ENCODE assay signal across 9 mouse cellular contexts in genomic region chr1:75052091-75052490, GRCm38 (mm10).
DNase-seq lines count a peak whose midpoint lies in the region; TF ChIP-seq lines count a peak whose summit lies in the region.
"Had no signal": no experiment of that assay in that cellular context is flagged by ENCODE, and none has a peak within 500 bp of the region (broad histone marks: within the 10 kb centered on the region; RNA-seq: fewer than 3 reads in every experiment).

No protein-coding gene starts in this region.

- no peak overlapping the region for H3K4me3 ChIP-seq in MEL (ENCODE audit: control insufficient read depth in 1 of 2, insufficient read depth in 1 of 2, low read depth in 2 of 2, low read length in 2 of 2)
- no peak overlapping the region for H3K4me3 ChIP-seq in left cerebral cortex, adult 2 months
- no peak overlapping the region for H3K4me3 ChIP-seq in forebrain, embryonic 10.5 days
- H3K4me3 ChIP-seq: erythroblast, embryonic 14.5 days had no signal

- no peak for TF ChIP-seq EP300 in MEL (IDR thresholded peaks at IDR 0.05; ENCODE audit: low read depth in 1 of 2, low read length in 2 of 2)

- intact Hi-C loops in left cerebral cortex, adult 2 months (cut with DNase I): no loop called here

- TF ChIP-seq CTCF in MEL (IDR thresholded peaks at IDR 0.05 in 2 of 3, conservative IDR thresholded peaks at IDR 0.05 in 1 of 3; ENCODE audit: control insufficient read depth in 1 of 3, insufficient read depth in 1 of 3, low read depth in 2 of 3, low read length in 3 of 3, poor library complexity in 1 of 3, severe bottlenecking in 1 of 3): peak; percentile 28 to 74 (median 39)
- TF ChIP-seq CTCF in left cerebral cortex, adult 2 months (IDR thresholded peaks at IDR 0.05): peak; percentile 73

- no peaks in the 10 kb centered on the region for H3K79me2 ChIP-seq in MEL (ENCODE audit: control insufficient read depth, insufficient read depth, low read length, poor library complexity)

- no peak overlapping the region for H3K27ac ChIP-seq in MEL (ENCODE audit: control insufficient read depth, low read depth, low read length)
- no peak overlapping the region for H3K27ac ChIP-seq in left cerebral cortex, adult 2 months
- no peak overlapping the region for H3K27ac ChIP-seq in forebrain, embryonic 10.5 days

- H3K4me1 ChIP-seq in MEL (ENCODE audit: control insufficient read depth in 1 of 2, insufficient read depth in 2 of 2, low read length in 2 of 2): no peaks in the 10 kb centered on the region; a peak in 2 of 4 replicates
- no peaks in the 10 kb centered on the region for H3K4me1 ChIP-seq in forebrain, embryonic 10.5 days

- H3K9me3 ChIP-seq in MEL (replicated peaks; ENCODE audit: insufficient read depth, low read length): no peaks in the 10 kb centered on the region
- no peaks in the 10 kb centered on the region for H3K9me3 ChIP-seq in forebrain, embryonic 10.5 days

- no peaks in the 10 kb centered on the region; a peak in 1 of 4 replicates for H3K36me3 ChIP-seq in MEL (ENCODE audit: control insufficient read depth in 1 of 2, insufficient read depth in 2 of 2, low read length in 2 of 2)
- no peaks in the 10 kb centered on the region for H3K36me3 ChIP-seq in forebrain, embryonic 10.5 days (replicated peaks)

- WGBS in forebrain, embryonic 10.5 days: 35% methylated on average over 4 of the region's 4 CpGs

- no peaks in the 10 kb centered on the region for H3K27me3 ChIP-seq in MEL (ENCODE audit: control insufficient read depth in 1 of 2, insufficient read depth in 2 of 2, low read length in 2 of 2)
- H3K27me3 ChIP-seq in forebrain, embryonic 10.5 days (ENCODE audit: poor library complexity, severe bottlenecking): no peaks in the 10 kb centered on the region

- peak; percentile 6 for DNase-seq in adrenal gland, adult 2 months
- no peak for DNase-seq in adrenal gland, adult 8-10 months
- peak; percentile 44 for DNase-seq in kidney, postnatal 10 days
- no peak for DNase-seq in kidney, adult 8-10 months
- DNase-seq in MEL (ENCODE audit: low read depth, low spot score): peak; percentile 39
- DNase-seq in left cerebral cortex, adult 2 months (ENCODE audit: extremely low spot score in 1 of 2, low spot score in 2 of 2): peak in 1 of 2 experiments; percentile 20
- no peak for DNase-seq in spleen, postnatal 4 days (ENCODE audit: low spot score in 2 of 2)
- DNase-seq in forebrain, embryonic 10.5 days (ENCODE audit: extremely low spot score, low spot score): no peak

- peak; percentile 74 for TF ChIP-seq RAD21 in MEL (IDR thresholded peaks at IDR 0.05; ENCODE audit: low read depth, low read length)

- H3K9ac ChIP-seq in MEL (ENCODE audit: control insufficient read depth, low read depth, low read length, poor library complexity, severe bottlenecking): no peak overlapping the region

- no peak for TF ChIP-seq POLR2A in MEL (IDR thresholded peaks at IDR 0.05; ENCODE audit: control insufficient read depth in 1 of 2, insufficient read depth in 1 of 2, low read depth in 1 of 2, low read length in 2 of 2, poor library complexity in 1 of 2)

TF ChIP-seq in MEL, 35 proteins besides CTCF, POLR2A, EP300 and RAD21:
- no peak for TF ChIP-seq MXI1 (IDR thresholded peaks at IDR 0.05; ENCODE audit: low read depth, low read length)
- TF ChIP-seq SMC3 (IDR thresholded peaks at IDR 0.05; ENCODE audit: low read depth, low read length): peak; percentile 59

Comparison
In these comparisons a context has a peak if more than half of its experiments do, and no peak if none do; other contexts are left out.
1. DNase-seq: peak in adrenal gland, adult 2 months (single experiment), kidney, postnatal 10 days (single experiment) and MEL (single experiment); none in adrenal gland, adult 8-10 months (single experiment), kidney, adult 8-10 months (0 of 2), spleen, postnatal 4 days (0 of 2) and forebrain, embryonic 10.5 days (single experiment).